In the genomic region with DNA sequence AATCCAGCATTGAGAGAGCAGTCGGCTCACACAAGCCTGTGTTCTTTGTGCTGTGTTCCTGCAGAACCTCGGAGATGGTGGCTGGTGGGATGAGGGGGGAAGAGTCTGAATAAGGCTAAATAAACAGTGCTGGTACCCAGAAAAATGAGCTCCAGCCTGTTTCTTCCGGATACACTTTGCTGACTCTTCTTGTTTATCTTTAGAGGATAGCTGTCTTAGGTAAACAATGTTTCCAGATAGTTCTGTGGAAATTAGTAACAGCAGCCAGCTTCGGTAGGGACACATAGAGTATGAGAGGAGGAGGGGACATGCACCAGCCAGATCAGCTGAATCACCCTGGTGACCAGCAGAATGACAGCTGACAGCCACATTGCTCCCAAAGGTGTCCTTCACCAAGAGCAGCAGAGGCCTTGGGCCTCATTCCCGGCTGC, we compare ENCODE assay signal across 14 mouse cellular contexts. TPM values are rescaled to one million over a fixed set of nuclear protein-coding genes. Genes with fewer than 3 reads are reported as not detected.
A peak's percentile ranks its signal among the peaks of the same experiment; 100 is the strongest.
DNase-seq lines count a peak whose midpoint lies in the region; ATAC-seq and TF ChIP-seq lines count a peak whose summit lies in the region.
"Had no signal": no experiment of that assay in that cellular context is flagged by ENCODE, and none has a peak within 500 bp of the region (broad histone marks: within the 10 kb centered on the region; RNA-seq: fewer than 3 reads in every experiment).

No protein-coding gene starts in this region.

- no peak overlapping the region for H3K4me3 ChIP-seq in forebrain, postnatal 0 days (ENCODE audit: low read depth, low read length)
- H3K4me3 ChIP-seq in forebrain, embryonic 16.5 days (replicated peaks; ENCODE audit: low read length) = no peak overlapping the region
- no peak overlapping the region for H3K4me3 ChIP-seq in kidney, postnatal 0 days (replicated peaks; ENCODE audit: low read depth, low read length)
- no peak overlapping the region for H3K4me3 ChIP-seq in hindbrain, embryonic 16.5 days (ENCODE audit: low read length)
- H3K4me3 ChIP-seq: forebrain, embryonic 13.5 days; limb, embryonic 12.5 days; myocyte had no signal

- no peaks in the 10 kb centered on the region for H3K36me3 ChIP-seq in forebrain, postnatal 0 days (ENCODE audit: insufficient read depth)
- no peaks in the 10 kb centered on the region for H3K36me3 ChIP-seq in forebrain, embryonic 16.5 days (ENCODE audit: control insufficient read depth, insufficient read depth)
- 0 out of 2 replicates have a peak, but pooled peaks cover 5% of the 10 kb centered on the region for H3K36me3 ChIP-seq in kidney, postnatal 0 days (ENCODE audit: insufficient read depth, low read length)
- no peaks in the 10 kb centered on the region for H3K36me3 ChIP-seq in hindbrain, embryonic 16.5 days (ENCODE audit: control insufficient read depth, insufficient read depth, low read length)

- no peak for DNase-seq in forebrain, postnatal 0 days
- DNase-seq in kidney, postnatal 0 days (ENCODE audit: low spot score) = peak; percentile 65
- DNase-seq in kidney, adult 11 months = no peak
- DNase-seq in adrenal gland, adult 8-10 months = peak; percentile 71
- DNase-seq in left cerebral cortex, postnatal 36 days (ENCODE audit: low spot score in 2 of 2) = no peak
- DNase-seq in right cerebral cortex, postnatal 25 days = no peak
- DNase-seq: kidney, adult 8-10 months; right cerebral cortex, postnatal 4 days had no signal

- 46% methylated on average over 5 of the region's 5 CpGs for WGBS in forebrain, postnatal 0 days
- WGBS in forebrain, embryonic 16.5 days = 56% methylated on average over 5 of the region's 5 CpGs
- 14% methylated on average over 5 of the region's 5 CpGs for WGBS in kidney, postnatal 0 days
- WGBS in hindbrain, embryonic 16.5 days = 49% methylated on average over 5 of the region's 5 CpGs

- H3K27me3 ChIP-seq in forebrain, postnatal 0 days (ENCODE audit: insufficient read depth, low read length) = no peaks in the 10 kb centered on the region
- H3K27me3 ChIP-seq in forebrain, embryonic 16.5 days (replicated peaks; ENCODE audit: control insufficient read depth, insufficient read depth, low read length) = no peaks in the 10 kb centered on the region
- no peaks in the 10 kb centered on the region for H3K27me3 ChIP-seq in kidney, postnatal 0 days (ENCODE audit: insufficient read depth, low read length)
- H3K27me3 ChIP-seq in hindbrain, embryonic 16.5 days (replicated peaks; ENCODE audit: control insufficient read depth, insufficient read depth, low read length) = no peaks in the 10 kb centered on the region
- H3K27me3 ChIP-seq: forebrain, embryonic 13.5 days; limb, embryonic 12.5 days; Patski had no signal

- H3K27ac ChIP-seq in forebrain, postnatal 0 days (ENCODE audit: low read depth, low read length) = peak overlapping the region; percentile 15; the same call in 1 of the 2 replicates
- no peak overlapping the region for H3K27ac ChIP-seq in forebrain, embryonic 16.5 days (ENCODE audit: low read length)
- H3K27ac ChIP-seq in kidney, postnatal 0 days = peak overlapping the region; percentile 60; the same call in 1 of the 2 replicates
- peak overlapping the region; percentile 29; the same call in 1 of the 2 replicates for H3K27ac ChIP-seq in hindbrain, embryonic 16.5 days (ENCODE audit: low read depth, low read length)
- H3K27ac ChIP-seq: forebrain, embryonic 13.5 days; limb, embryonic 12.5 days had no signal

- H3K9me3 ChIP-seq in forebrain, postnatal 0 days (ENCODE audit: low read length) = no peaks in the 10 kb centered on the region
- no peaks in the 10 kb centered on the region for H3K9me3 ChIP-seq in forebrain, embryonic 16.5 days (ENCODE audit: control insufficient read depth, low read length)
- no peaks in the 10 kb centered on the region for H3K9me3 ChIP-seq in kidney, postnatal 0 days (replicated peaks; ENCODE audit: low read length)
- no peaks in the 10 kb centered on the region for H3K9me3 ChIP-seq in hindbrain, embryonic 16.5 days (ENCODE audit: control insufficient read depth, low read length)
- H3K9me3 ChIP-seq: forebrain, embryonic 13.5 days; limb, embryonic 12.5 days had no signal

- no peak for TF ChIP-seq CTCF in forebrain, postnatal 0 days (IDR thresholded peaks at IDR 0.05; ENCODE audit: low read depth)
- TF ChIP-seq CTCF in kidney, postnatal 0 days (IDR thresholded peaks at IDR 0.05; ENCODE audit: low read depth) = no peak

- intact Hi-C loops in left cerebral cortex, postnatal 36 days (cut with DNase I) = loop anchor here (2.0 kb wide), 1 partner anchor 16 kb away; a partner anchor contains a TSS

- no peak overlapping the region for H3K4me2 ChIP-seq in forebrain, postnatal 0 days (ENCODE audit: low read depth)
- H3K4me2 ChIP-seq in forebrain, embryonic 16.5 days (ENCODE audit: low read length) = no peak overlapping the region
- H3K4me2 ChIP-seq in kidney, postnatal 0 days (ENCODE audit: low read length) = peak overlapping the region; percentile 18; the same call in 1 of the 2 replicates
- no peak overlapping the region for H3K4me2 ChIP-seq in hindbrain, embryonic 16.5 days (ENCODE audit: low read length)
- H3K4me2 ChIP-seq: forebrain, embryonic 13.5 days; limb, embryonic 12.5 days had no signal

- no peaks in the 10 kb centered on the region for H3K4me1 ChIP-seq in forebrain, postnatal 0 days (ENCODE audit: insufficient read depth)
- no peaks in the 10 kb centered on the region for H3K4me1 ChIP-seq in forebrain, embryonic 16.5 days (replicated peaks; ENCODE audit: control insufficient read depth, insufficient read depth, low read length)
- H3K4me1 ChIP-seq in kidney, postnatal 0 days (replicated peaks; ENCODE audit: insufficient read depth, low read length) = peaks cover 16% of the 10 kb centered on the region; the same call in 1 of the 2 replicates
- H3K4me1 ChIP-seq in hindbrain, embryonic 16.5 days (ENCODE audit: control insufficient read depth, insufficient read depth, low read depth, low read length) = peaks cover 3% of the 10 kb centered on the region; the same call in 1 of the 2 replicates
- H3K4me1 ChIP-seq: forebrain, embryonic 13.5 days had no signal

- H3K9ac ChIP-seq in forebrain, postnatal 0 days = no peak overlapping the region
- no peak overlapping the region for H3K9ac ChIP-seq in forebrain, embryonic 16.5 days (replicated peaks; ENCODE audit: low read depth, low read length)
- H3K9ac ChIP-seq in kidney, postnatal 0 days (ENCODE audit: low read depth, low read length) = no peak overlapping the region
- no peak overlapping the region for H3K9ac ChIP-seq in hindbrain, embryonic 16.5 days (ENCODE audit: low read depth, low read length)
- H3K9ac ChIP-seq: forebrain, embryonic 13.5 days; limb, embryonic 12.5 days had no signal

- ATAC-seq in forebrain, postnatal 0 days = peak; percentile 53
- no peak for ATAC-seq in forebrain, embryonic 16.5 days
- peak; percentile 52; the same call in 1 of the 2 replicates for ATAC-seq in kidney, postnatal 0 days (replicated peaks; ENCODE audit: low FRiP score, low read depth)
- 0 out of 2 replicates have a peak, but pooled peaks have one; percentile 32 for ATAC-seq in hindbrain, embryonic 16.5 days
- ATAC-seq: forebrain, embryonic 13.5 days; Patski had no signal

RNA-seq across cellular contexts. Expression of a gene that starts 16.4 kb away (rescaled TPM):
- total RNA-seq in forebrain, postnatal 0 days (2014; rRNA removed) = 17.2 and 27.7 TPM in 2 replicates
- polyA plus RNA-seq in forebrain, postnatal 0 days (2015; fragmentation: Nextera tagmentation; extraction: Ambion mirVana) = 17.6 and 22.6 TPM in 2 replicates
- polyA plus RNA-seq in forebrain, embryonic 16.5 days (2015; fragmentation: Nextera tagmentation; extraction: Ambion mirVana) = 18.8 and 20.8 TPM in 2 replicates
- polyA plus RNA-seq in kidney, postnatal 0 days (2015; fragmentation: Nextera tagmentation; extraction: Ambion mirVana) = 164 and 165 TPM in 2 replicates
- 100 to 1,000 TPM; 115 to 144 (median 126) TPM for total RNA-seq in adrenal gland, adult 8-10 months (2022)
- polyA plus RNA-seq in hindbrain, embryonic 16.5 days (2015; fragmentation: Nextera tagmentation; extraction: Ambion mirVana) = 17.1 and 24.7 TPM in 2 replicates
- 100 to 1,000 TPM; 133 to 134 TPM for total RNA-seq in left cerebral cortex, postnatal 36 days (2021)

Comparison
In these comparisons a context has a peak if more than half of its experiments do, and no peak if none do; other contexts are left out.
1. DNase-seq: peak in kidney, postnatal 0 days (single experiment) and adrenal gland, adult 8-10 months (single experiment); none in forebrain, postnatal 0 days (single experiment), kidney, adult 11 months (single experiment), left cerebral cortex, postnatal 36 days (0 of 2) and right cerebral cortex, postnatal 25 days (single experiment).